Mouse (Mus musculus): ENCODE data around the gene Slc39a3.

Gene Slc39a3

GRCm38 (mm10) chr10:80984223-80984622, 53.0 kb downstream of the Slc39a3 start:
- no peak for DNase-seq (ENCODE audit: low read depth)

- no peak for DNase-seq (ENCODE audit: low read depth)
These were observed 54.8 kb downstream of the Slc39a3 start for GRCm38 (mm10) chr10:80982381-80982780.

- no peak for DNase-seq (ENCODE audit: low read depth)
These were observed 55.6 kb downstream of the Slc39a3 start for GRCm38 (mm10) chr10:80981564-80982112.

Measured in c-Kit-positive CD71-positive TER-119-negative erythroid progenitor cells, embryonic 14.5 days (primary cell).